Mouse (Mus musculus) bone marrow, adult 2 months (tissue): Measurements from ENCODE around the gene Tifa. TPM values are rescaled to one million over a fixed set of nuclear protein-coding genes. Genes with fewer than 3 reads are reported as not detected.

Source experiments
- H3K27ac ChIP-seq: fragments of 200-500 bp; 2 replicates; pipeline ENCODE4 v1.5.1; 2012; ENCODE audit warnings: low read depth, mild to moderate bottlenecking, control low read depth, inconsistent platforms, low read length; ENCODE audit not compliant: control insufficient read depth, poor library complexity, insufficient read depth
- H3K4me1 ChIP-seq: fragments of 200-500 bp; 2 replicates; pipeline ENCODE4 v1.6.1; 2011; ENCODE audit warnings: low read length; ENCODE audit not compliant: control insufficient read depth, insufficient read depth
- H3K4me3 ChIP-seq: fragments of 200-500 bp; replicated peaks from 2 replicates; pipeline ENCODE3; 2011; ENCODE audit warnings: mild to moderate bottlenecking, low read depth, low read length, control low read depth; ENCODE audit not compliant: control insufficient read depth
- CTCF ChIP-seq: fragments of 200-500 bp; IDR thresholded peaks from 2 replicates; pipeline ENCODE4 v1.5.1; 2011; ENCODE audit warnings: low read length, control low read depth; ENCODE audit not compliant: control insufficient read depth, insufficient read depth
- POLR2A ChIP-seq: fragments of 200-500 bp; IDR thresholded peaks from 2 replicates; pipeline ENCODE4 v1.6.1; 2011; ENCODE audit warnings: low read depth, mild to moderate bottlenecking, control low read depth, low read length, borderline replicate concordance; ENCODE audit not compliant: control insufficient read depth
- WGBS: fragments of 180-500 bp; shearing (Covaris S2); methylation state at CpG from one replicate; pipeline ENCODE4 v1.1.7; 2018; 5-methylcytosine and 5-hydroxymethylcytosine counted together
- polyA plus RNA-seq: library from polyadenylated mRNA; stranded (reverse); fragments of >200 nt; gene quantifications from 2 replicates; pipeline ENCODE4 v1.2.4, GENCODE M21; 2011; ENCODE audit warnings: low replicate concordance; ENCODE audit not compliant: missing spikeins, insufficient read depth, insufficient read length

Gene Tifa
- 32.1 and 38.2 TPM in 2 replicates for polyA plus RNA-seq

- Histone ChIP-seq H3K4me1 (peaks cover 3% of the 10 kb centered on the region; the same call in 1 of the 2 replicates), H3K27ac (peak within 1 kb of the TSS; percentile 89), H3K4me3 (peak within 1 kb of the TSS; percentile 71)
- no peak for TF ChIP-seq CTCF
- peak; percentile 87 for TF ChIP-seq POLR2A
- 3% methylated on average over 44 of the region's 44 CpGs for WGBS
These were observed at the start of gene Tifa for GRCm38 (mm10) chr3:127789500-127790191. Tifa (plus strand) TSS chr3:127789805.

- no peak for TF ChIP-seq CTCF
- Histone ChIP-seq H3K4me1 (no peaks in the 10 kb centered on the region), H3K4me3 (no peak overlapping the region), H3K27ac (no peak overlapping the region)
- WGBS = 82% methylated on average over 3 of the region's 3 CpGs
These were observed 48.1 kb upstream of the Tifa start for GRCm38 (mm10) chr3:127741473-127741872.

- TF ChIP-seq POLR2A (no peak), CTCF (no peak)
- WGBS = 81% methylated on average over 14 of the region's 14 CpGs
- Histone ChIP-seq H3K4me3 (no peak overlapping the region), H3K4me1 (no peaks in the 10 kb centered on the region), H3K27ac (no peak overlapping the region)
These were observed 45.8 kb upstream of the Tifa start for GRCm38 (mm10) chr3:127743614-127744365.

GRCm38 (mm10) chr3:127745504-127745903 is 44.1 kb upstream of the Tifa start:
- Histone ChIP-seq H3K4me3 (no peak overlapping the region), H3K27ac (no peak overlapping the region), H3K4me1 (no peaks in the 10 kb centered on the region)
- TF ChIP-seq CTCF (no peak), POLR2A (no peak)
- WGBS = 75% methylated on average over 6 of the region's 6 CpGs

GRCm38 (mm10) chr3:127745911-127746640 is 43.5 kb upstream of the Tifa start:
- WGBS = 80% methylated on average over 16 of the region's 16 CpGs
- TF ChIP-seq CTCF (no peak), POLR2A (no peak)
- H3K4me3 ChIP-seq = no peak overlapping the region
- H3K4me1 ChIP-seq = no peaks in the 10 kb centered on the region
- H3K27ac ChIP-seq = no peak overlapping the region

GRCm38 (mm10) chr3:127748644-127749043 is 41.0 kb upstream of the Tifa start:
- Histone ChIP-seq H3K4me3 (no peak overlapping the region), H3K4me1 (no peaks in the 10 kb centered on the region), H3K27ac (no peak overlapping the region)
- TF ChIP-seq CTCF = no peak
- no peak for TF ChIP-seq POLR2A
- 78% methylated on average over 4 of the region's 4 CpGs for WGBS

GRCm38 (mm10) chr3:127749266-127749665 is 40.3 kb upstream of the Tifa start:
- Histone ChIP-seq H3K27ac (no peak overlapping the region), H3K4me3 (no peak overlapping the region), H3K4me1 (no peaks in the 10 kb centered on the region)
- no peak for TF ChIP-seq POLR2A
- no peak for TF ChIP-seq CTCF
- 66% methylated on average over 9 of the region's 9 CpGs for WGBS

DNA sequence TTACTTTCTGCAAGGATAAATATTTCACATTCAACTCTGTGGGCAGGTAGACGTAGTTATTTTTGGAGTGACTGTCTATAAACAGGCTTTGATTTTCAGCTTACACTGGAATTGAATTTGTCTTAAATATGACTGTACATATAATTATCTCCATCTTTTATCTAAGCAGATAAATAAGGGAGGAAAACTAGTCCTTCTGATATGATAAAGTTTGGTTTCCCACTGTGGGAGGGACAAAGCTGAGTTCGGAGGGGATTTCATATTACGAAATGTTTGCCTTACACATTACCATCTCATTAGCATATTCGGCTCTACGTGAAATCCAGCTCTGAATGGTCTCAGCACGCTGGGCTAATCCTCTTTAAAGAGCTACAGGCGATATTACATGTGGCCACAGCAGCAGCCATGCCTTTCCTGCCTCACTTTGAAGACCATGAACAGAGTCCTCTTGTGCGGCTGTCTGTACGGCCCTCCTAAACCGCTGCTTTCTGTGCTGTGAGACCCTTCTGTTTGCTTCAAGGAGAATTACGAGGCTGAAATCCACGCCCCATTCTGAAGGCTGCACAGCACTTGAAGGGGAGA is 39.5 kb upstream of the Tifa start:
- TF ChIP-seq CTCF (no peak), POLR2A (no peak)
- 42% methylated on average over 12 of the region's 12 CpGs for WGBS

More for the DNA sequence above, 39.5 kb upstream of the Tifa start:
- Histone ChIP-seq H3K4me1 (no peaks in the 10 kb centered on the region), H3K4me3 (no peak overlapping the region), H3K27ac (no peak overlapping the region)
